Mouse (Mus musculus) heart, embryonic 14.5 days (tissue): ENCODE results near the gene Ppp4r4. TPM values are rescaled to one million over a fixed set of nuclear protein-coding genes. Genes with fewer than 3 reads are reported as not detected.
A peak's percentile ranks its signal among the peaks of the same experiment; 100 is the strongest.

Source experiments
- ATAC-seq: fragments of 200-750 bp; cut with Nextera tagmentation; 2 replicates; pipeline ENCODE4 v1.8.0; 2017; ENCODE audit warnings: low read depth, moderate TSS enrichment; ENCODE audit not compliant: insufficient number of reproducible peaks, insufficient read depth, low FRiP score
- H3K27ac ChIP-seq, 2 experiments: fragments of 200-500 bp in 1 of 2; fragments of 300-500 bp in 1 of 2; sonication (generic) in 1 of 2; replicated peaks in 1 of 2; 2 replicates each; pipeline ENCODE4 v1.5.1; 2012 to 2014; ENCODE audit warnings: low read depth in 2 of 2, low read length in 2 of 2, control low read depth in 1 of 2, mild to moderate bottlenecking in 1 of 2, mixed read lengths in 1 of 2; ENCODE audit not compliant: control insufficient read depth in 1 of 2, insufficient read depth in 1 of 2
- H3K27me3 ChIP-seq: fragments of 300-500 bp; sonication (generic); 2 replicates; pipeline ENCODE4 v1.6.1; 2014; ENCODE audit warnings: mild to moderate bottlenecking, low read length, control low read depth; ENCODE audit not compliant: control insufficient read depth, insufficient read depth
- H3K36me3 ChIP-seq: fragments of 300-500 bp; sonication (generic); 2 replicates; pipeline ENCODE4 v1.6.1; 2014; ENCODE audit warnings: mild to moderate bottlenecking, control low read depth, low read length, mixed read lengths; ENCODE audit not compliant: control insufficient read depth, insufficient read depth
- H3K4me1 ChIP-seq, 2 experiments: fragments of 200-500 bp in 1 of 2; fragments of 300-500 bp in 1 of 2; sonication (generic) in 1 of 2; 2 replicates each; pipeline ENCODE4 v1.6.1; 2012 to 2014; ENCODE audit warnings: low read length in 2 of 2, control low read depth in 1 of 2, mixed read lengths in 1 of 2; ENCODE audit not compliant: control insufficient read depth in 2 of 2, insufficient read depth in 2 of 2
- H3K4me2 ChIP-seq: fragments of 300-500 bp; sonication (generic); 2 replicates; pipeline ENCODE4 v1.6.1; 2014; ENCODE audit warnings: mild to moderate bottlenecking, low read length
- H3K4me3 ChIP-seq, 2 experiments: fragments of 200-500 bp in 1 of 2; fragments of 300-500 bp in 1 of 2; sonication (generic) in 1 of 2; 2 replicates each; pipeline ENCODE4 v1.5.1; 2012 to 2014; ENCODE audit warnings: low read length in 2 of 2, mild to moderate bottlenecking in 2 of 2, control low read depth in 1 of 2, low read depth in 1 of 2, moderate library complexity in 1 of 2; ENCODE audit not compliant: control insufficient read depth in 1 of 2, insufficient read depth in 1 of 2
- H3K9ac ChIP-seq: fragments of 300-500 bp; sonication (generic); 2 replicates; pipeline ENCODE4 v1.6.1; 2014; ENCODE audit warnings: mild to moderate bottlenecking, low read length
- H3K9me3 ChIP-seq: fragments of 300-500 bp; sonication (generic); 2 replicates; pipeline ENCODE4 v1.6.1; 2016; ENCODE audit warnings: low read length, control low read depth; ENCODE audit not compliant: control insufficient read depth
- WGBS: fragments of 180-500 bp; shearing (Covaris S2); extraction: QIAGEN DNeasy Blood & Tissue Kit; methylation state at CpG from one replicate; pipeline ENCODE4 v1.1.7; 2014; 5-methylcytosine and 5-hydroxymethylcytosine counted together
- polyA plus RNA-seq: library from polyadenylated mRNA; unstranded; fragments of >200 nt; fragmentation: Nextera tagmentation; extraction: Ambion mirVana; gene quantifications from 2 replicates; pipeline ENCODE4 v1.2.1, GENCODE M21; 2014

The Ppp4r4 gene
- polyA plus RNA-seq, 1 experiment from 2014 or later: 0.26 TPM

DNA sequence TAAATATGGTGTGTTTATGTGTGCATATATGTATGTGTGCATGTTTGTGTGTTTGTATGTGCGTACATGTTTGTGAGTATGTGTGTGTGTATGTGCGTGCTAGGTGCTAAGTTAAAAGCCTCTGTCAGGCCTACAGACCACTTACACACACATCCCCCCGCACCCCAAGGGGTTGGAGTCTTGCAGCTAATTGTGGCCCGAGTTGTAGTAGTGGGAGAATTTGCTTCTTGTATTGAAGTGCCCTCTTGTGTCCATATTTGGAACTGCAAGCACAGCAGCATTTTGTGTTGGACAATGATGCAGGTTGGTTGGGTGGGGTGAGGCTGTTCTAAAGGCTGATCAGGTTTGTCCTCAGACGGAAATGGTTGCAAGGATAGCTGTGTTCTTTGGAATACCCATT, 39.3 kb upstream of the Ppp4r4 start:
- WGBS: 31% methylated on average over 5 of the region's 5 CpGs
- peak; percentile 37; the same call in 1 of the 2 replicates for ATAC-seq

DNA sequence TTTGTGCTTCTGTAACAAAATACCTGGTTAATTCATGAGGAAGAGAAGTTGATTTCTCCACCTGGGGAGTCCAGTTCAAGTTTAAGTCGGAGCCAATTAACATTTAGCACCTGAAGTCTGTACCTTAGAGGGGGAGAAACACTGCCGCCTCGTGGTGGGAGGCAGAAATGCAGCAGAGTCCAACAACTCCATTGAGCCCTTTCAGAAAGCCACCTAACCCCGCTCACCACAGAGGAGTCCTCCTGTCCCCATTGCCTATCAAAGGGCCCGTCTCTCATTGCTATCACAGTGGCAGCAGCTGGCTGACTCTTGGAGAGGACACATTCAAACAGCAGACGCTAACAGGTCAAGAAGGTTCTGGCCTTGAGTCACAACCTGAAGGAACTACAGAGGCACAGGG, 37.6 kb upstream of the Ppp4r4 start:
- H3K4me2 ChIP-seq: no peak overlapping the region
- no peaks in the 10 kb centered on the region for H3K36me3 ChIP-seq
- 19% methylated on average over 6 of the region's 6 CpGs for WGBS
- no peak for ATAC-seq
- H3K27me3 ChIP-seq: no peaks in the 10 kb centered on the region
- H3K27ac ChIP-seq: no peak overlapping the region
- H3K4me3 ChIP-seq: no peak overlapping the region
- H3K9me3 ChIP-seq: no peaks in the 10 kb centered on the region
- H3K4me1 ChIP-seq: no peaks in the 10 kb centered on the region
- H3K9ac ChIP-seq: no peak overlapping the region

More for the DNA sequence above, 39.3 kb upstream of the Ppp4r4 start:
- H3K4me2 ChIP-seq: no peak overlapping the region
- H3K4me1 ChIP-seq: no peaks in the 10 kb centered on the region
- no peaks in the 10 kb centered on the region for H3K36me3 ChIP-seq
- no peaks in the 10 kb centered on the region for H3K9me3 ChIP-seq
- H3K27ac ChIP-seq: no peak overlapping the region
- no peaks in the 10 kb centered on the region for H3K27me3 ChIP-seq
- no peak overlapping the region for H3K4me3 ChIP-seq
- H3K9ac ChIP-seq: no peak overlapping the region

DNA sequence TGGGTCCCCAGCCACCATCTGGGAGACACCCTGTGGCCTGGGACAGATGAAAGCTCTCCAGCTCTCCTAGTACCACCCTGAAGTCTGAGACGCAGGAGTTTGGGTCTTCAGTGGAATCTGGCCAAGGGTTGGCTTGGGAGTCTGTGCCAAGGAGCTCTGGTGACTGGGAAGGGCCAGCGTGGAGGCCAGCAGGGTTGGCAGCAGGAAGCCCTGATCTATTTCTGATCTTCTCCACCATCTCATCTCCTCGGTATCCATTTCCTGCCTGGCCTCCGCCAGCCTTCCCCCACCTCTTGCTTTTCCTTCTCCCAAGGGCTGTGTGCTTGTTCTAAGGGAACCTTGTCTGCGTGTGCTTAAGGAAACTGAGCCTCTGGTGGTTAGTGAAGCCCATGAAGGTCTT, 33.3 kb upstream of the Ppp4r4 start:
- no peaks in the 10 kb centered on the region for H3K36me3 ChIP-seq
- no peak overlapping the region for H3K9ac ChIP-seq
- H3K4me2 ChIP-seq: no peak overlapping the region
- 60% methylated on average over 5 of the region's 5 CpGs for WGBS
- H3K9me3 ChIP-seq: no peaks in the 10 kb centered on the region
- H3K27ac ChIP-seq: no peak overlapping the region
- no peak overlapping the region for H3K4me3 ChIP-seq
- no peaks in the 10 kb centered on the region for H3K27me3 ChIP-seq
- ATAC-seq: no peak
- H3K4me1 ChIP-seq: no peaks in the 10 kb centered on the region

DNA sequence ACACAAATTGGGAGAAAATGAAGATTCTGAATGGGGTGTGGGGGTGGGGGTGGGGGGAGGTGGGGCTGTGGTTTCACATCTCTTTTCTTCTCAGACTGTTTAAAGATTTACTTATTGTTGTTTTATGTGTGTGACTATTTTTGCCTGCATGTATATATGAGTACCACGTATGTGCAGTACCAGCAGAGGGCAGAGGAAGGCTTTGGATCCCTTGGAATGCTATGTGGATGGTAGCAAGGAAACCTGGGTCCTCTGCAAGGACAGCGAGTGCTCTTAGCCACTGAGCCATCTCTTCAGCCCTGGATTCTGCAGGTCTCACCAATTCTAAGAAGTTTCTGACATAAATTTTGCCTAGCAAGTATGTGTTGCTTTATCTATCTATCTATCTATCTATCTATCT, 32.8 kb upstream of the Ppp4r4 start:
- no peak overlapping the region for H3K9ac ChIP-seq
- no peaks in the 10 kb centered on the region for H3K9me3 ChIP-seq
- no peaks in the 10 kb centered on the region for H3K27me3 ChIP-seq
- no peaks in the 10 kb centered on the region for H3K36me3 ChIP-seq
- H3K4me2 ChIP-seq: no peak overlapping the region
- WGBS: 76% methylated on average over 2 of the region's 2 CpGs
- no peaks in the 10 kb centered on the region for H3K4me1 ChIP-seq
- ATAC-seq: no peak
- no peak overlapping the region for H3K27ac ChIP-seq
- no peak overlapping the region for H3K4me3 ChIP-seq

DNA sequence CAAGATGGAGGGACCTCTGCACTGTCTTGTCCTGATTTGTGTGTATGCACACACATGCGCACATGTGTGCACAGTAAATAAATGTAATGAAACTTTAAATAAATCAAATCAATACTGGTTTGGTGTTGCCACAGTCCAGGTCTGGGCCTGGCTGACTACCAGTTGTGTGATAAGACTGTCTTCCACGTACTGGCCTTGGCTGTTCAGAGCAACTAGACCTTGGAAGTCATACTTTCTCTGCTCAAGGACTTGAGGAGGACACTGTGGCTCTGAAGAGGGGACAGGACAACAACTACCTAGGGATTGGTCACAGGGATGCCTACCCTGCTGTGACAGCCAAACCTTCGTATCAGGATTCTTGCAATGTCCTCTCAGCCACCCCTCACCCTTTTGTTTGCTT, 28.8 kb upstream of the Ppp4r4 start:
- H3K4me1 ChIP-seq: no peaks in the 10 kb centered on the region

DNA sequence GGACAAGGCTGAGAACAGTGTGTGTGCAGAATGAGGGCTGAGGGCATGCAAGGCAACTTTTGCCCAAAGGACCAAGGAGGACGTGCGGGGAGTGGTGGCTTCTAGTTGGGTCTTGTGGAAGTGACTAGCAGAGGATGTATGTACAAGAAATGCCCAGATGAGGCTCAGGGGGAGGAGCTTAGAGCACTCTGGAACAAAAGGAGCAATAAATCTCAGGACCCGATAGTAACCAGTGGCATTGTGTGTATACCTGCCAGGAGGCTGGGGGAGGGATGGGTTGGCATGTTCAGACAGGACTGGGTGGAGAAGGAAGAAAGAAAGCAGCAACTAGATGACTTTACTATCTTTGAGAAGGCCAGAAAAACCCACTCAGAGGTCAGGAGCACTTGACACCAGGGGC, 27.7 kb upstream of the Ppp4r4 start:
- Histone ChIP-seq H3K9me3 (no peaks in the 10 kb centered on the region), H3K4me3 (no peak overlapping the region), H3K36me3 (no peaks in the 10 kb centered on the region), H3K27me3 (no peaks in the 10 kb centered on the region), H3K9ac (no peak overlapping the region), H3K4me1 (no peaks in the 10 kb centered on the region), H3K4me2 (no peak overlapping the region), H3K27ac (no peak overlapping the region)
- WGBS: 82% methylated on average over 3 of the region's 3 CpGs
- ATAC-seq: no peak

More for the DNA sequence above, 28.8 kb upstream of the Ppp4r4 start:
- H3K9me3 ChIP-seq: no peaks in the 10 kb centered on the region
- H3K36me3 ChIP-seq: no peaks in the 10 kb centered on the region
- H3K27ac ChIP-seq: no peak overlapping the region
- ATAC-seq: no peak
- WGBS: 66% methylated on average over 3 of the region's 3 CpGs
- no peak overlapping the region for H3K9ac ChIP-seq
- no peak overlapping the region for H3K4me3 ChIP-seq
- H3K4me2 ChIP-seq: no peak overlapping the region
- no peaks in the 10 kb centered on the region for H3K27me3 ChIP-seq

DNA sequence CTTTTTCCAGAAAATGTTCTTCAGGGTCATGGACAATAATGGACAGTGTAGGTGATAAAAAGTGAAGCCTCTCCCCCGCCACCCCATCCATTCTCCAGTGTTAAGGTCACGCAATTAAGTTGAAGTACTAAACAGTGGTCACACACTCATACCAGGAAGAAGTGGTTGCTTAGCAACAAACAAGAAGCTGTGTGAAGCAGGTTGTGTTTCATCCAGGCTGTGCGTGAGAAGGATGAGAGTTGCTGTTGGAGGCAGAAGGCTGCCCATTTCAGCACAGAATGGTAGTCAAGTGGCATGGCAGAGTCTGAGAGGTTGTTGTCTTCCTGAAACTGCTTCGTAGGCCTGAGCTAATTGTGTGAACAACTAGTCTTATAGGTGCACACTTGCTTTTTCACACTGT, 23.7 kb upstream of the Ppp4r4 start:
- Histone ChIP-seq H3K4me1 (no peaks in the 10 kb centered on the region), H3K4me2 (no peak overlapping the region), H3K36me3 (no peaks in the 10 kb centered on the region), H3K27ac (no peak overlapping the region), H3K27me3 (no peaks in the 10 kb centered on the region), H3K4me3 (no peak overlapping the region), H3K9ac (no peak overlapping the region), H3K9me3 (no peaks in the 10 kb centered on the region)
- no peak for ATAC-seq
- WGBS: 68% methylated on average over 4 of the region's 4 CpGs

DNA sequence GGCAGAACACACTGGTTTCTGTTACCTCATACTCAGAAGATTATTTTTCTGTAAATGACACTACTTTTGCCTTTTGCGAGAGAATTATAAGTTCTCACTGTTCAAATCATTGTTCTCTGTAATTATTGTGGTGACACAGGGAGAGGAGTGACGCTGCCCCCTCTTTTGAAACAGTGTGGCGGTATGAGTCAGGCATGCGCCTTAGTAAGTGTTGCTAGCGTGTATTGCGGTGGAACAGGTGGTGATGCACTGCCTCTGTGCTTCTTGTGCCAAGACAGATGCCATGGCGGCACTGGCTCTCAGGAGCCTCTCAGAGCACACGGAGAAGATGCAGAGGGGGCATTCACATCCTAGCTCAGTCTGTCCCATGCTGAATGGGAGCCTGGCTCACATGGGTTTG, 22.2 kb upstream of the Ppp4r4 start:
- Histone ChIP-seq H3K36me3 (no peaks in the 10 kb centered on the region), H3K27me3 (no peaks in the 10 kb centered on the region), H3K4me1 (no peaks in the 10 kb centered on the region), H3K4me2 (no peak overlapping the region), H3K27ac (no peak overlapping the region), H3K9me3 (no peaks in the 10 kb centered on the region), H3K4me3 (no peak overlapping the region), H3K9ac (no peak overlapping the region)
- WGBS: 88% methylated on average over 8 of the region's 8 CpGs
- ATAC-seq: no peak
